Mouse (Mus musculus) spleen, adult 2 months (tissue): Measurements from ENCODE around the gene Gm20388.

Experiments
- CTCF ChIP-seq: fragments of 200-500 bp; IDR thresholded peaks from 2 replicates; pipeline ENCODE4 v1.5.1; 2011; ENCODE audit warnings: mild to moderate bottlenecking, inconsistent platforms; ENCODE audit not compliant: insufficient read depth, insufficient read length, insufficient replicate concordance; ENCODE audit errors: extremely low read depth
- POLR2A ChIP-seq: fragments of 200-500 bp; IDR thresholded peaks from 2 replicates; pipeline ENCODE4 v1.6.1; 2011; ENCODE audit warnings: low read depth, low read length, inconsistent platforms

DNA sequence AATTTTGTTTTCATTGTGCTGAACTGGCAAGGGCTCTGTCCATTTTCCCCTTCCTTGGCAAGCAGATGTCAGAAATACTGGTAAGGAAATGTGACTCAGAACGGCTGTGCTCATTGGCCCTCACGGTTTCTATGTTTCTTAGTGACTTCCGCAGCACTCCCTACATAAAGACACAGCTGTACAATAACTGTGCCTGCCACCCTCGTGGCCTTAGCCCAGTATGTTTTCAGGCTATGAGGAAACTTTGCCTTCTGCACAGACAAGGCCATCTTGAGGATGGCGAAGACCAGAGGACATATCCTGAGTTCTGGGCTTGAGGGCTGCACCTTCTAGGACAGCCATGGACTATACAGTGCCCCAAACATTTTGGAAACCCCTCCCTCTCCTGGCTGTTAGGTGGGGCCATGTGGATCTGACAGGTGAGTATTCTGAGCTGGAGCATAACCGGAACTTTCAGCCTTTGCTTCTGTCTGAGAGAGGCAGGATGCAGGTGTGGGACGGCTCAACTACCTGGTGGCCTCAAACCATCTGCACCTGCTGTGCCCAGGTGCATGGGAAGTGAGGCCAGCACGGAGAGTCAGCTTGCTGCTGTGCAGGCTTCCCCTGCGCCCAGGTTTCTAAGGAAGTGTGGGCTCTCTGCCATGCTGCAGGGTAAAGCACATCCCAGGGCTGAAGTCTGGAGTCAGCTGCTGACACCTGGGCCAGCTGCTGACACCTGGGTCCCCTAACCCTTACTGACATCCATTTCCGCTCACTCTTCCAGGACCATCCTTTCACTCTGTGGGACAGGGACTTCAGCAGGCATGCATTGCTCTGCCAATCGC is 4146.4 kb downstream of the Gm20388 start:
- TF ChIP-seq CTCF (no peak), POLR2A (no peak)
